Mouse (Mus musculus): ENCODE data around the gene Abhd16a. TPM values are rescaled to one million over a fixed set of nuclear protein-coding genes. Genes with fewer than 3 reads are reported as not detected.

Abhd16a gene
- total RNA-seq, 2 experiments from 2014 or later = 84.5 to 98.5 TPM

DNA sequence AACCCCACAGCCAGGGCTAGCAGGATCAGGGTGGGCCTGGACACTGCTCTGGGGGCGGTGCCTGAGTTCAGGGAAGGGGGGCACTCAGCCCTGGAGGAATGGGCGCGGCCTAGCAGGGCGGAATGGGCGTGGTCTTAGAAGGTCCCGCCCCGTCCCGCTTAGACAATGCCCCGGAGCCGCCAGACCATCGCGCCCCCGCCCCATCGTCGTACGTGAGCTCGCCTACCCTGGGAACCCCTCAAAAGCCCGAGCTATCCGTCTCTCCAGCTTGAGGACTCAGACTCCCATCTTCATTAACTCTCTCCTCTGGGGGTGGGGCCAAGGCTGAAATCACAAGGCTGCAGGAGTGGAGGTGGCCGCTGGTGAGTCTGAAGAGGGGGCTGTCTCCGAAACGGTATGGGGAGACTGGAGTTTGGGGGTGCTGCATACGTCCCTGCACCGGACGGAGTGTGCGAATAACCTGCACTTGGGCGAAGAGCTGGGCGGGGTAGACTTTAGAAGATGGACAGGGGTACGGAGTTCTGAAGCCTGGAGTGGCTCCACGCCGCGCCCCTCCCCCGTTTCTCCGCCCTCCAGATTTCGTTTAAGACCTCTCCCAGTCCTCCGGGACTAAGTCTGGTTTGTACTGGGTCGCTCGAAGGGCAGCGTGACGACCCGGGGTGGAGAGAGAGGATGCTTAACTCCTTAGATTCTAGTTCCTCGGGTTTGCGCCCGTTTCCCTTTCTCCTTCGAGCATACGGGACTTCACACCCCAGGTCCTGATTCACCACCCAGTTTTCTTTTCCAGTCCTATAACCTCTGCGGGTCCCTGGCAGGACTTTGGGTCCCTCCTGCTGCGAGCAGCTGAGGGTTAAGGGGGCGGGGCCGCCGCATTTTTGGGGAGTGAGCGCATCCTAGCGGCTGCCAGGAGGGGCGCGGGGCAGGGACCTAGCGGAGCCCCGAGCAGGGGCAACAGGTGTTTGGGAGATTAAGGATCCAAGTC lies 29.9 kb upstream of the Abhd16a start, which contains the start of gene Ddah2:
Ddah2 (plus strand) TSS at position 125 of the 982 bp plus-strand sequence.
- ATAC-seq (replicated peaks; ENCODE audit: low FRiP score, poor library complexity, severe bottlenecking) = peak; percentile 85

DNA sequence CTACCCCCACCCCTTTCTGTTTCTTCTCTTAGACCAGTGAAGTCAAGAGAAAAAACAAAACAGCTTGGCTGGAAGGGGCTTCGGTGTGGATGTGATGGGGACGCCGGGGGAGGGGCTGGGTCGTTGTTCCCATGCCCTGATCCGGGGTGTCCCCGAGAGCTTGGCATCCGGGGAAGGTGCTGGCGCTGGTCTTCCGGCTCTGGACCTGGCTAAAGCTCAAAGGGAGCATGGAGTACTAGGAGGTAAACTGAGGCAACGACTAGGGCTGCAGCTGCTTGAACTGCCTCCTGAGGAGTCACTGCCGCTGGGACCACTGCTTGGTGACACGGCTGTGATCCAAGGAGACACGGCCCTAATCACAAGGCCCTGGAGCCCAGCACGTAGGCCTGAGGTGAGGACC lies 29.0 kb upstream of the Abhd16a start:
- ATAC-seq (replicated peaks; ENCODE audit: low FRiP score, poor library complexity, severe bottlenecking) = no peak

DNA sequence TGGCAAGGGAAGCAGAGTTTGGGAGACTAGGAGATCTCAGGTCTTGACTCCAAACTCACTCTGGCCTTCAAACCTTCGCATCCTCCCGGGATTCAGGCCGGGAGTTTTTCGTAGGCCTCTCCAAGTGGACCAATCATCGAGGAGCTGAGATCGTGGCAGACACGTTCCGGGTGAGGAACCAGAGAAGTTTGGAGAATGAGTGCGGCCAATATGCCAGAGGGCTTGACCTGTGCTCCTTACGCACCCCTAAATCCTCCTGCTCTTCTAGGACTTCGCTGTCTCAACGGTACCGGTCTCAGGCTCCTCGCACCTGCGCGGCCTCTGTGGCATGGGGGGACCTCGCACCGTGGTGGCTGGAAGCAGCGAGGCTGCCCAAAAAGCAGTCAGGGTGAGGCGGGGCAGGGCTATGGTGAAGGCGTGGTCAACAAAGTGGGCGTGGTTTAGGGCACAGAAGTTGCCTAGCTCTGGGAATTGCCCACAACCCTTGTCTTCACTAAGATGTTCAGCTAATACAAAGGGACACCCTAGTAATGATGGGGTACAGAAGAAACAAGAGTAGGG lies 28.2 kb upstream of the Abhd16a start:
- ATAC-seq (replicated peaks; ENCODE audit: low FRiP score, poor library complexity, severe bottlenecking) = 0 out of 2 replicates have a peak, but pooled peaks have one; percentile 12

DNA sequence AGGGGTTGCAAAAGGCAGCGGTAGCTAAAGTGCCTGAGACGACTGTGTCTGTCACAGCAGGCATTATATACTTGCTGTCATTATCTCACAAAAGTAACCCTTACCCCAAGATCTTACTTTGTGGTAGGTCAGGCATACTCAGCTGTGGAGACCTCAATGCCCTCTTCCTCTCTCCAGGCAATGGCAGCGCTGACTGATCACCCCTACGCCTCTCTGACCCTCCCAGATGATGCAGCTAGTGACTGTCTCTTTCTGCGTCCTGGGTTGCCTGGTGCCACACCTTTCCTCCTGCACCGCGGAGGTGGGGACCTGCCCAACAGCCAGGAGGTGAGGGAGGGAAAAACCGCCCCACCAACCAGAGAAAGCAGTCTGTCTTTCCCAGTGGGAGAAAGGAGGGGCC lies 27.8 kb upstream of the Abhd16a start:
- ATAC-seq (replicated peaks; ENCODE audit: low FRiP score, poor library complexity, severe bottlenecking) = no peak

DNA sequence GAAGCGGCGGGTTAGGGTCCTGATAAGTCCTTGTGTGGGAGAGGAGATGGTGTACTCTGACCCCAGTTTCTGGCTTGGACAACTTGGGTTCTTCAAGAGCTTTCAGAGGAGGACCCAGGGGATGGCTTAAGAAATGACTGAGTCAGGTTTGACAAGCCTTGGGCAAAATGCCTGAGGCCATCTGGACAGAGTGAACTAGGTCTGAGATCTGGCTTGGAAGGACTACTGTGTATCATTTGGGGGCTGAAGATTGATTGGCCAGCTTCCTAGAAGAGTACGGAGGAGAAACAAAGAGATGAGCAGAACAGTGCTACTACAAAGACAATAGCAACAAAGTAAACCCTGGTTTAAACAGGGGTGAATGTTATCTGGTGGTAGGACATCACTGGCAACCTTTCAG lies 25.6 kb upstream of the Abhd16a start:
- no peak for ATAC-seq (replicated peaks; ENCODE audit: low FRiP score, poor library complexity, severe bottlenecking)

DNA sequence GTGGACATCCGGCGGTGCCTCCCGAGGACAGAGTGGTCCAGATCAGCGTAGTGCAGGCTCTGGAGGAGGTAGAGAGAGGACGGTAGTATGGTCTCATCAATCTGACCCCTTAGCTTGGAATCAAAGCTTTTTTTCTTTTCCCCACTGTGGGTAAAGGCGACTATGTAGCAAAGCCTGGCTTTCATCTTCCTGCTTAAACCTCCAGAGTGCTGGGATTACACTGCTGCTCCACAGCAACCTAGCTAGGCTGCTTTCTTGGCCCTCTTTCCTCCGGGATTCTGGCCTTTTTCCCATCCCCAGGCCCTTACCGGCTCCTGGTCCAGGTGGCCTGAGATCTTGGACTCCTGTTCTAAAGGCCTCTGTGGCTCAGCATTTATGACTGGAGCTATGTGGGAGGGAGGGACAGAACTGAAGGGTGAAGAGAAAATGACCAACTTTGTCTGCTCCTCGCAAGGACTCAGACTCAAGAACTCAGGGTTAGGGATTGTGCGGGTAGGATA lies 24.6 kb upstream of the Abhd16a start:
- no peak for ATAC-seq (replicated peaks; ENCODE audit: low FRiP score, poor library complexity, severe bottlenecking)

DNA sequence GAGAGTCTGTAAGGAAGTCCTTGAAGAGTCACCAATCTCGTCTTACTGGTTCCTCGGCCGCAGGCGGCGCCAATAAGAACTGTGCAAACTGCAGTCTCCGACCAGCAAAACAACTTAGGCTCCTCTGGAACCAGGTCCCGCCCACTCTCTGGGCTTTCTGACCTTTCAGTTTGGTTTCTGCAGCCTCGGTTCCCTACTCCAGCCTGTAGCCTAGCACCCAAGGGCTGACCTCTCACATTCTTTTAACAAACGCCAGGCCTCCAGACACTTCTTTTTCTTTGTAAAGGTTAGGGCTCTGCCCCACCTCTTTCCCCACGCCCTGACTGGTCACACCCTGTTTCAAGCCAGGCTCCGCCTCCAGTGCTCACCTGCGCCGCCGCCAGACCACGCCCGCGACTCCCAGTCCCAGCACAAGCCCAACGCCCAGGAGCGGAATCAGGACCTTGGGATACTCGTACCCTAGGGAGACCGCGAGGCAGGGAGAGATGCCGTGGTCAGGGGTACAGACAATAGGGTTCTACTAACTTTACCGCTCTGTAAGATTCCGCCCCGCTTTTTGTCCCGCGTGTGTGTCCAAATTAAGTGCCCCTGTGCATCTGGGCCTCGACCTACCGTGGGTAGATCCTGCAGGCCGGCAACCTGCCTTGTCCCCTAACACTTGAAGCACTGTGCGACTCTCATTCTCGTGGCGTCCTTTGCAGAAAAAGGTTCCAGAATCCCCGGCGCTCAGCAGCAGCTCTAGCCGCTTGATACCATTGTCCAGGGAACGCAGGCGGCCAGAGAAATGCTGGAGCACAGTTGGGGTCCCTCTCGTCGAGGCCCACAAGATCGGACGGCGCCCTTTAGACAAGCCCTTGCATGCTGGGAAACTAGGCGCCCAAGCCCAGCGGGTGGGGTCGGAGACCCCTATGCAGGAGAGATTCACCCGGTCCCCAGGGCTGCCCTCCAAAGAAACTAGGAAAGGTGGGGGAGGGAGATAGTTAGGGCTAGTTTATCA lies 23.8 kb upstream of the Abhd16a start, which contains the start of gene Ly6g6c:
Ly6g6c (plus strand) TSS at position 438 of the 997 bp plus-strand sequence.
- peak; percentile 74 for ATAC-seq (replicated peaks; ENCODE audit: low FRiP score, poor library complexity, severe bottlenecking)

DNA sequence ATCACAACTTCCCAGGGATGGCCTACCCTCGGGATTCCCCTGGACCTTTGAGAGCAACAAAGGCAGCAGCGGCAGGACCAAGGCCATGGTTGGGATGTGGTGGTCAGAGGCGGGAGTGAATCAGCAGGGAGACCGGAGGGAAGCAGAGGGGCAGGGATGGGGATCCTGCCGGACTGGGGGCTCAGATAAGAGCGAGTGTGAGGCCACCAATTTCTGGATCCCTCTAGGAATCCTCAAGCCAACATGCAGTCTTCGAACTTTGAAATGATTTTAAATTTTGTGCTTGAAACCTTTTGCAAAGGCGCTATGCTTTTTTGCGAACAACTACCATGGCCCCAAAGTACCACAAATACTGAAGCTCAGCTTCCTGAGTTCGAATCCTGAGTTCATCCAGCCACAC lies 23.0 kb upstream of the Abhd16a start, which contains the start of gene Mpig6b:
Mpig6b (minus strand) TSS at position 101 of the 400 bp plus-strand sequence.
- ATAC-seq (replicated peaks; ENCODE audit: low FRiP score, poor library complexity, severe bottlenecking) = no peak

DNA sequence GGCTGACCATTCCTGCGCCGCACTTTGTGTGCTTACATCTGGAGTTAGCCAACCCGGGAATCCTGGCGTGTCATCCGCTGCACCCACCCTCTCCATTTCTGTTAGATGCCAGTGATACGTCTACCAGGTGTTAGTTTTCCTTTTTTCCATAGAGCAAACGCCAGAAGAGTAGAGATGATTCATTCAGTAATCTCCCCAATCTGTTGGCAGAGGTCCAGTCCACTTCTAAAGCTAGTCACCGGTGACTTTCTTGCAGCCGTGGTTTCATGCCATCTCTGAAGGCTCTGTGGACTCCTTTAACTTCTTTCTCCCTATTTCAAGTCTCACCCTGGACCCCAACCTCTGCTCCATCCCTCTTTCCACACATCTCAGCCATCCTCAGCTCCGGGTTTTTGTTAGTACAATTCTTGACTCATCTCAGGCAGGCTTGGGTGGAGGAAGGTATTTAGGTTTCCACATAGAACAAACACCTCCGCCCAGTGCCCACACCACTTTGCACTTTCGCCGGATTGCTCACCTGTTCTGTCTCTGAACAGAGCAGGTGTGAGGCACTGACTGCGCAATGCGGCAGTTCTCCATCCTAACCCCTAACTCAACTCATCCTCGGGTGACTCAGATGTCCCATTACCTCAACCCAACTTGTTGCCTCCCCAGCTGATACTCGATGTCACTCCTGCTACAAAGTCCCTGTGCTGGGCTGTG lies 20.7 kb upstream of the Abhd16a start:
- no peak for ATAC-seq (replicated peaks; ENCODE audit: low FRiP score, poor library complexity, severe bottlenecking)

DNA sequence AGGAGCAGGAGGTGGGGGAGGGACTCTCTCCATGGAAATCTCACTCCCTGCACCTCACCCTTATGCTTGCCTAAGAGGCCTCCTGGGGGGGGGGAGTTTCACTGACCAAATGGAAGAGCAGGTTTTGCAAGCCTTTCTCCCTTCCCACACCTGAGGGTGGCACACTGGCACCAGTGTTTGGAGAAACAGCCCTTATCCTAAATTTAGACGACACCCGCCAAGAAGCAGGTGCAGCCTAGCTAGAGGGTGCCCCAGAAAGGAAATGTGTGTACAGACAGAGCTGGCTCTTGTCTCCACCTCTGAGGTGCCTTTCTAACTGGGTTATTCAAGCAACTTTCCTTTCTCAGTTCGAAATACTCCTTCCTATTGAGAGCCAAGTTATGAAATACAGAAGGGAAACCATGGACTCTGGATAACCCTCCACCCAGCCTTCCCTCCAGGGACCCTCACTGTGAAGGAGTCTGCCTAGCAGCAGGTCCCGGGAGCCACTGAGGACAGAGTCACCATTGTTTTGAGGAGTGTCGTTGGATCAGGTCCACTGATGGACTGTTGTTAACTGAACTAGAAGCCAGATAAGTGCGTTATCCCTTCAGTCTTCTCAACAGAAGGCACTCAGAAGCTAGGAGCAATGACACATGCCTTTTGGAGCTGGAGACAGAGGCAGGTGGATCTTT lies 18.4 kb upstream of the Abhd16a start:
- no peak for ATAC-seq (replicated peaks; ENCODE audit: low FRiP score, poor library complexity, severe bottlenecking)

DNA sequence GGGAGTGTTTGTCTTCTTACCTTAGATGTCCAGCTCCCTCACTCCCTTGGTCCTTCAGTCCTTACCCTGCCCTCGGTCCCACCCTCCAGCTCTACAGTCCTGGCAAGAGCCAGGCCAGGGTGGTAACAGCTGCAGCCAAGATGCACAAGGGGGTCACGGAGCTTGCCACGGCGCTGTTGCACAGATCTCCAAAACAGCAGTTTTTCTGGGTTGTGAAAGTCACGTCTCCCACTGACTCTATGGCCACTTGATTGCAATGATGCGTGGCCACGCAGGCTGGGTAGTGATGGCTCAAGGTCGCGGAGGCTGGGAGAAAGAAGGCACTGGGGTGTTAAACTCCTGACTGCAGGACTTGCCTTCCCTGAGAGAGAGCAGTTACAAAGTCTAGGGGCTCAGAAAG lies 17.6 kb upstream of the Abhd16a start:
- no peak for ATAC-seq (replicated peaks; ENCODE audit: low FRiP score, poor library complexity, severe bottlenecking)

DNA sequence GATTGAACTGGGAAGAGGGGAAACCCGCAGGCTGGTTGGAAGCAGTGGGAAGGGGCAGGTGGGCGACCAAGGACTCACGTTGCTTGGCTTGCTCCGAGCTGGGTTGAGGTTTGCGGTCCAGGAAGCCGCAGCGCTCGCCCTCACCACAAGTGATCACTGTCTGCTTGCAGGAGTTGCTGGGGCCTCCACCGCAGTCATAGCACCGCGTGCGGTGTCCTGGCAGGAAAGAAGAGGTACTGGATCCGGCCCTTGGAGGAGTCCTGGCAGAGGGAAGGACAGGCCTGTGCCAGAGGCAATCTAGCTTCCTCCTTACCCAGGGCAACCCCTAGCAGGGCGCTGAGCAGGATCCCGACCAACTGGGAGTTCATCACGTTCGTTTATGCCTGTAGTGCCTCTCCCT lies 15.0 kb upstream of the Abhd16a start:
- ATAC-seq (replicated peaks; ENCODE audit: low FRiP score, poor library complexity, severe bottlenecking) = no peak

DNA sequence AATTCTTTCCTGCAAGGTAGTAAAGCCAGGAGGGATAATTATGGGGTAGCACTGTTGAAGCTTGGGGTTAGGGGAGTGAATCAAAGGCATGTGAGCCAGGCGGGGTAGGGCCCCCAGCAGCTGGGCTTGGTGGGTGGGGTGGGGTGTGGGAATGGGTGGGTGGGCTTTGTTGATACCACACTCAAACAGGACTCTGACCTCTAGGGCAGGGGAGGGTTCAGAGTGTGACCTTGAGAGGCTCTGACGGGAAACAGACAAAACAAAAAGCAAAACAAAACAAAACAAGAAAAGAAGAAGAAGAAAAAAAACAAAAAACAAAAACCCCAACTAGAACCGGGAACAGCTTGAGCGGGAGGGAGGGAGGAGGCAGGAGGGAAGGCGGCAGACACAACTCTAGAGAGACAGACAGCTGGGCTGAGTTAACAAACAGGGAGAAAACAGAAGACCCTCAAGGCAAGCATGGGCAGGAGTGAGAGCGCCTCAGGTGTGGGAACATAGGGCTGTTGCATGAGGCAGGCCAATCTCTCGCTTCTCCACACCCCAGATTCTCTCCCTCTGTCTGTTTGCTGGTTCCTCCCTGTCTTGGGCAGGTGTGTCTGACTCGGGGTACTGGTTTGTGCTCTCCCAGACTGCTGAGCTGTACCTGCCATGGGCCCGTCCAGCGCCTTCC lies 12.4 kb upstream of the Abhd16a start, which contains the start of gene Ly6g6e:
Ly6g6e (plus strand) TSS at position 396 of the 670 bp plus-strand sequence.
- ATAC-seq (replicated peaks; ENCODE audit: low FRiP score, poor library complexity, severe bottlenecking) = no peak

DNA sequence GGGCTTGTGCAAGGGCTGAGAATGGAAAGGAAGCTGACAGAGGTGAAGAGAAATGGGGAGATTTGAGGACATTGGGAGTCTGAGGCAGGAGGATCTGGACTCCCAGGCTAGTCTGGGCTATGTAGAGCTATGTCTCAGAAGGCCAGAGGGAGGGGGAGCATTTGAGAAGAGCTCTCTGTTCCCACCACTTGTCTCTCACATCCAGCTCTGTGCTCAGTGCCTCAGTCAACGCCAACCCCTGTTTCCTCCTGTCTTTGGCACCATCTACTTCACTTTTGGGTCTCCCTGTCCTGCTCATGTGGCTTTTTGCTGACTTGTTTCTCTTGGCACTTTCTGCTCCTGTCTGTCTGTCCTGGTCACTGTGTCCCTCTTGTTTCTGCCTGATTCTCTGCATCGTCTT lies 11.8 kb upstream of the Abhd16a start:
- ATAC-seq (replicated peaks; ENCODE audit: low FRiP score, poor library complexity, severe bottlenecking) = no peak

DNA sequence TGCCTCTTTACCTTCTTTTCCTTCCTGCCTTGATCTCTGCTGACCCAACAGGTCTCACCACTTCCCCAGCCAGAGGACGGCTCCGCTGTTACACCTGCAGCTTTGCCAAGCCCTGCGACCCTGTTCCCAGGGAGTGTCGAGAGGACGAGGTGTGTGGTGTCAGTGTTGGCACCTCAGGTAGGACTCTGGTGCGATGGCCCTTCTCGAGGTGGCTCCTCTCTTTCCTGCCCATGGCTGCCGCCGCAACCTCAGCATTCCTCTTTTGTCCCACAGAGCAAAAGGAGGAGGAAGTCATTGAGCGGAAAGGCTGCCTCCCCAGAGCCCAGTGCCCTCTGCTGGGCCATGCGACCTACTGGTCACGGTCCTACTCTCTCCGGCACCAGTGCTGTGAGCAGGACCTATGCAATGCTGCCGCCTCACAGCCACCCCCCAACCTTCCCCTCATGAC lies 11.3 kb upstream of the Abhd16a start, which contains the start of gene Ly6g6d:
Ly6g6d (minus strand) TSS at position 280 of the 448 bp plus-strand sequence.
- no peak for ATAC-seq (replicated peaks; ENCODE audit: low FRiP score, poor library complexity, severe bottlenecking)

DNA sequence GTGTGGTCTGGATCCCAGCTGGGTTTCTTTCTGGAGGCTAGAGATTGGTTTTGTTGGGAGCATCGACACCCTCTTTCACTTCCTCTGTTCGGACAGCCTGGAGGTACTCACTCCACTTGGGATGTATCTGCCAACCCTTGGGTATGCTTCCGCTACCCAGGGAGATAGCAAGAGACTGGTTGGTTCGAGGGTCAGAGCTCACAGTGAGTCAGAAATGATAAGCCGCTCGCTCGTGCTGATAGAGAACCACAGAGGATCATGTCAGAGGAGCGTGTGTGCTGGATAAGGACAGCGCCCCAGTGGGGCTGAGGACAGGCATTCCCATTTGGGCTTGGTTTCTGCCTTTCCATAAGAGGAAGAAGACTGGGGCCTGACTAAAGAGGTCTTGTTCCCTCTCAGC lies 9.3 kb upstream of the Abhd16a start:
- ATAC-seq (replicated peaks; ENCODE audit: low FRiP score, poor library complexity, severe bottlenecking) = peak; percentile 92

DNA sequence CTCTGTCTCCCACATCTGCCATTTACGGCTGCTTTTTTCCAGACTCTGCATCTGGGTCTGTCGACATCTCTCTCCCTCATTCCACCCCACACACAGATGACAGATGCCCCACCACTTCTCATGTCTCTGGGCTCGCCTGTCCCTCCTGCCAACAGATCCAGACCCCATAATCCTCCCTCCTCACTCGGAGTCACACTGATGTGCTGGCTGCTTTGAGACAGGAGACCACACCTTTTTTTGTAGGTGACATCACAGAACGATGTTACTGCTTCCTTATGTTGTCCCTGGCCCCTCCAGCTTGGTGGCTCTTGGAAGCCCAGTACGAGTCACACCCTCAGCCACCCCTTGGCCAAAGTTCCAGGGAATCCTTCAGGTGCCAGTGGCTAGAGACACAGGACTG lies 8.8 kb upstream of the Abhd16a start:
- ATAC-seq (replicated peaks; ENCODE audit: low FRiP score, poor library complexity, severe bottlenecking) = peak; percentile 66

DNA sequence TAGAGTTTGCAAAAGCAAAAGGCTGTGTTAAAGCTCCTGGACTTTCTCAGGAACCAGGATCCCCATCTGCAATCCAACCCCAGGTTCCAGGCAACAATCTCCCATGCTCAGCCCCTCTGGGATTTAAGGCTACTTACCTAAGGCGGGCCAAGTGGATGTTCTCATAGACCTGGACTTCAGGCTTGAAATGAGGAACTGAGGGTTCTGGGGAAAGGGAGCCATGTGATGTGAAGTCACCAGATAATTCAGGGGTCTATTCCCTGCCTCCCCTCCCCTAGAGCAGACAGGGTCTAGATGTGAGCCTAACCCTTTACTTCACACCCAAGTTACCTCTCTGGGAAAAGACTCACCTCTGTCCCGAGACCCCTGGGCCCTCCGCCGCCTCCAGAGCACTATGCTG lies 8.4 kb upstream of the Abhd16a start:
- ATAC-seq (replicated peaks; ENCODE audit: low FRiP score, poor library complexity, severe bottlenecking) = no peak

Data from erythroid progenitor cell, adult 5-6 weeks (primary cell).